Mouse (Mus musculus) megakaryocyte, adult 5-6 weeks (primary cell): Measurements from ENCODE around the gene Krtap1-3. TPM values are rescaled to one million over a fixed set of nuclear protein-coding genes. Genes with fewer than 3 reads are reported as not detected.

Experiments
- ATAC-seq: 2 replicates; pipeline ENCODE4 v1.8.0; 2016; ENCODE audit warnings: mild to moderate bottlenecking, inconsistent platforms; ENCODE audit not compliant: poor library complexity, severe bottlenecking
- total RNA-seq, 2 experiments: library from RNA; stranded (forward) in 1 of 2; stranded (reverse) in 1 of 2; fragments of 153-499, 151-499 nt in 1 of 2; fragments of 221-1000, 200-1000 nt in 1 of 2; gene quantifications; 2 replicates each; pipeline versions ENCODE4 v1.2.3 to v1.2.4; 2015 to 2017

Krtap1-3 gene
- total RNA-seq, 2 experiments from 2014 or later: not detected

DNA sequence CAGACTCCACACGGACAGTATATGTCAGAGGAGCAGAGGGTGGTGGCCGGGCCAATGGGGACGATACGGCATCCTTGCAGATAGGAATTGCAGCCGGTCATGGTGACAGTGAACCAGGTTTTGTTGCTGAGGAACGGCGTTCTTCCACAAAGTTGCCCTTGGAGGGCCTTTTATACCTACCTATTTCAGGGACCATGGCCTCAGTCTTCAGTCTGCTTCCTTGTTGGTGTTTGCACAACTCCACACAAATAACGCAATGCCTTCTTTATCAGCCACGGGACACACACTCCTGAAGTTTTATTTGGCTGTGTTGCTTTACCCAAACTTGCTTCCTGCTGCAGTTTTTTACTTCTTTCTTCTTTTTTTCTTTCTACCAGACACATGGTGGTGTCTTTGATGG is 31.8 kb downstream of the Krtap1-3 start, which contains the start of gene Gm11939:
TSS of gene Gm11939 (minus strand) at position 101 of the 400 bp plus-strand sequence.
- no peak for ATAC-seq

DNA sequence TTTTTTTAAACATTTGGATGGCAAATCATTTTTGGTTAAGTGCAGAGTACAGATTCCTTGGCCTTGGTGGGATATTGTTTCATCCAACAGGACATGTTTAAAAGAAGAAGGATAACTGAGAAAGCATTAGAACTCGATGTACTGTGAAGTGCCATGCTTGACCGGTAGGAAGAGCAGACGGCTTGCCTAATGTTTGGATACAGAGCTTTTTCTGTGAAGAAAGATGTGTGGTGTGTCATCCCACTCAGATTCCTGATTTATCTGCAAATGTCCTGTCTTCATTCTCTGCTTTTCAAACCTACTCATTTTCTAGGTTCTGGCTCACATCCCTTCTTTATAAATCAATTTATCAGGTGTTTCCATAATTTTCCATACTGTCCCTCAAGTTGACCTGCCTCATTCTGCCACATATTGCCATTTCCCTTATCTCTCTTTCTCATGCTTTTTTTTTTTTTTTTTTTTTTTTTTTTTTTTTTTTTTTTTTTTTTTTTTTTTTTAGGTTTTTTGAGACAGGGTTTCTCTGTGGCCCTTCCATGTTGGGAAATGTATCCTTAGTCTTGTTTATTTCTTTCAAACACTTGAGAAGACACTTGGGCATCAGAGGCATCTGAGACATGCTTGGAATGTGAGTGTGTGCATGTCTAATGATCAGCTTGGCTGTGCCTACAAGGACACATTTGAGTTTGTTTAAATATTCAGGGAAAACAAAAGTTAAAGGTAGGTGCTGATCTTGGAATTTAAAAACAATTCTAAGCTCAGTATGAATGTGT is 33.0 kb downstream of the Krtap1-3 start:
- ATAC-seq: no peak

- ATAC-seq: no peak
Measured at GRCm38 (mm10) chr11:99556753-99557152, 34.4 kb downstream of the Krtap1-3 start, which contains the start of gene Krtap3-2. TSS of gene Krtap3-2 (minus strand) at chr11:99556853.

GRCm38 (mm10) chr11:99556195-99556594 is 34.9 kb downstream of the Krtap1-3 start:
- ATAC-seq: no peak

DNA sequence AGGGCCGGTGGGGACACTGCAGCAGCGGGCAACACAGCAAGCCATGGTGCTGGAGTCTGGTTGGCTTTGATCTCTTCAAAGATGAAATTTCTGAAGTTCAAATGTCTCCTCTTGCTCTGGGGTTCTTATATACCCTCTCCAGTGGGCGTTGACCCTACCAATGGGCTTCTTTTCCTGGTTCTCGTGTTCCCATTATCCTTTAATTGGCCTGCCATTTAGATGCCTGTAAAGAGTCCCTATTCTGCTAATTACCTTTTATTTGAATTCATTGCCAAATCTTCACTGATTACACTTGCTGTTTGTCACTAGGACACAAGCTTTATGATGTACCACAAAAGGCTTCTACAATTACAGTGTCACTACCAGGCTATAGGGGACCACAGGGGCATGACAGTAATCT is 40.4 kb downstream of the Krtap1-3 start, which contains the start of gene Krtap3-3:
TSS of gene Krtap3-3 (minus strand) at position 101 of the 400 bp plus-strand sequence.
- ATAC-seq: no peak

DNA sequence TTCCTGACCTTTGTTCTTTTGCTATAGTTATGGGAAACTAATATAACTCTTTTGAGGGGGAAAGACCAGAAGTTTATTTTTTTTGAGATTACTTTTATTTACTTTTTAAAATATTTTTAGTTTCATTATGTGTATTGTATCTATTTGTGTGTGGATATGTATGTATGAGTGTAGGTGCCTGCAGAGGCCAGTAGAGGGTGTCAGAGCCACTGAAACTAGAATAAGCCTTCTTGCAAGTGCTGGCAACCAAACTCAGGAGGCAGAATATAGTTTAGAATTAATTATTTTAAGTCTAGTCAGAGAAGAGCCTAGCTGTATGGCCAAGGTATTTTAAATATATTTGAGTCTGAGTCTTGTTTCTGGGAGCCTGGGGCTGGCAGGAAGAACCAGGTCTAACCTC is 43.2 kb downstream of the Krtap1-3 start:
- no peak for ATAC-seq

Other genes starting within 250 kb of the Krtap1-3 start
Only the 30 nearest of the 36 such genes appear.
- 1.7 and 3.1 TPM in 2 replicates for gene Krt10, start 202.0 kb downstream of the Krtap1-3 start, total RNA-seq (2015)
- 0.98 TPM in 1 of 2 replicates, not detected in the other for gene Krt10, start 202.0 kb downstream of the Krtap1-3 start, total RNA-seq (2017)
- gene Krt12, start 169.1 kb downstream of the Krtap1-3 start, total RNA-seq (2015): not detected in 2 replicates
- not detected in 2 replicates for gene Krt12, start 169.1 kb downstream of the Krtap1-3 start, total RNA-seq (2017)
- gene Krt20, start 153.2 kb downstream of the Krtap1-3 start, total RNA-seq (2015): not detected in 2 replicates
- not detected in 2 replicates for gene Krt20, start 153.2 kb downstream of the Krtap1-3 start, total RNA-seq (2017)
- not detected in 2 replicates for gene Krt23, start 98.2 kb downstream of the Krtap1-3 start, total RNA-seq (2015)
- not detected in 2 replicates for gene Krt23, start 98.2 kb downstream of the Krtap1-3 start, total RNA-seq (2017)
- gene Krt39, start 70.0 kb downstream of the Krtap1-3 start, total RNA-seq (2015): not detected in 2 replicates
- not detected in 2 replicates for gene Krt39, start 70.0 kb downstream of the Krtap1-3 start, total RNA-seq (2017)
- gene Krt40, start 48.2 kb downstream of the Krtap1-3 start, total RNA-seq (2015): not detected in 2 replicates
- gene Krt40, start 48.2 kb downstream of the Krtap1-3 start, total RNA-seq (2017): not detected in 2 replicates
- gene Krtap3-3, start 40.5 kb downstream of the Krtap1-3 start, total RNA-seq (2015): not detected in 2 replicates
- gene Krtap3-3, start 40.5 kb downstream of the Krtap1-3 start, total RNA-seq (2017): not detected in 2 replicates
- not detected in 2 replicates for gene Krtap3-2, start 34.5 kb downstream of the Krtap1-3 start, total RNA-seq (2015)
- not detected in 2 replicates for gene Krtap3-2, start 34.5 kb downstream of the Krtap1-3 start, total RNA-seq (2017)
- not detected in 2 replicates for gene Gm11939, start 31.9 kb downstream of the Krtap1-3 start, total RNA-seq (2015)
- not detected in 2 replicates for gene Gm11939, start 31.9 kb downstream of the Krtap1-3 start, total RNA-seq (2017)
- not detected in 2 replicates for gene Krtap3-1, start 24.7 kb downstream of the Krtap1-3 start, total RNA-seq (2015)
- gene Krtap3-1, start 24.7 kb downstream of the Krtap1-3 start, total RNA-seq (2017): not detected in 2 replicates
- not detected in 2 replicates for gene Krtap1-5, start 10.3 kb downstream of the Krtap1-3 start, total RNA-seq (2015)
- gene Krtap1-5, start 10.3 kb downstream of the Krtap1-3 start, total RNA-seq (2017): not detected in 2 replicates
- gene Krtap1-4, start 7.7 kb downstream of the Krtap1-3 start, total RNA-seq (2015): not detected in 2 replicates
- not detected in 2 replicates for gene Krtap1-4, start 7.7 kb downstream of the Krtap1-3 start, total RNA-seq (2017)
- gene Krtap9-3, start 6.8 kb upstream of the Krtap1-3 start, total RNA-seq (2015): not detected in 2 replicates
- gene Krtap9-3, start 6.8 kb upstream of the Krtap1-3 start, total RNA-seq (2017): not detected in 2 replicates
- not detected in 2 replicates for gene Gm11938, start 12.0 kb upstream of the Krtap1-3 start, total RNA-seq (2015)
- gene Gm11938, start 12.0 kb upstream of the Krtap1-3 start, total RNA-seq (2017): not detected in 2 replicates
- not detected in 2 replicates for gene Gm11937, start 18.9 kb upstream of the Krtap1-3 start, total RNA-seq (2015)
- gene Gm11937, start 18.9 kb upstream of the Krtap1-3 start, total RNA-seq (2017): not detected in 2 replicates
- gene Krtap2-4, start 23.5 kb upstream of the Krtap1-3 start, total RNA-seq (2015): not detected in 2 replicates
- not detected in 2 replicates for gene Krtap2-4, start 23.5 kb upstream of the Krtap1-3 start, total RNA-seq (2017)
- gene Gm11562, start 29.1 kb upstream of the Krtap1-3 start, total RNA-seq (2015): not detected in 2 replicates
- gene Gm11562, start 29.1 kb upstream of the Krtap1-3 start, total RNA-seq (2017): not detected in 2 replicates
- not detected in 2 replicates for gene Krtap4-1, start 36.9 kb upstream of the Krtap1-3 start, total RNA-seq (2015)
- gene Krtap4-1, start 36.9 kb upstream of the Krtap1-3 start, total RNA-seq (2017): not detected in 2 replicates
- not detected in 2 replicates for gene Krtap4-2, start 43.7 kb upstream of the Krtap1-3 start, total RNA-seq (2015)
- not detected in 2 replicates for gene Krtap4-2, start 43.7 kb upstream of the Krtap1-3 start, total RNA-seq (2017)
- gene Krtap4-7, start 52.8 kb upstream of the Krtap1-3 start, total RNA-seq (2015): not detected in 2 replicates
- gene Krtap4-7, start 52.8 kb upstream of the Krtap1-3 start, total RNA-seq (2017): not detected in 2 replicates
- gene Gm11555, start 58.9 kb upstream of the Krtap1-3 start, total RNA-seq (2015): not detected in 2 replicates
- gene Gm11555, start 58.9 kb upstream of the Krtap1-3 start, total RNA-seq (2017): not detected in 2 replicates
- gene Gm11563, start 67.6 kb upstream of the Krtap1-3 start, total RNA-seq (2015): not detected in 2 replicates
- not detected in 2 replicates for gene Gm11563, start 67.6 kb upstream of the Krtap1-3 start, total RNA-seq (2017)
- gene Krtap4-6, start 74.6 kb upstream of the Krtap1-3 start, total RNA-seq (2015): not detected in 2 replicates
- gene Krtap4-6, start 74.6 kb upstream of the Krtap1-3 start, total RNA-seq (2017): not detected in 2 replicates
- not detected in 2 replicates for gene Gm14190, start 99.4 kb upstream of the Krtap1-3 start, total RNA-seq (2015)
- not detected in 2 replicates for gene Gm14190, start 99.4 kb upstream of the Krtap1-3 start, total RNA-seq (2017)
- gene Gm14180, start 143.0 kb upstream of the Krtap1-3 start, total RNA-seq (2015): not detected in 2 replicates
- gene Gm14180, start 143.0 kb upstream of the Krtap1-3 start, total RNA-seq (2017): not detected in 2 replicates
- gene Gm11595, start 181.6 kb upstream of the Krtap1-3 start, total RNA-seq (2015): not detected in 2 replicates
- not detected in 2 replicates for gene Gm11595, start 181.6 kb upstream of the Krtap1-3 start, total RNA-seq (2017)
- not detected in 2 replicates for gene Krtap4-8, start 189.4 kb upstream of the Krtap1-3 start, total RNA-seq (2015)
- gene Krtap4-8, start 189.4 kb upstream of the Krtap1-3 start, total RNA-seq (2017): not detected in 2 replicates
- not detected in 2 replicates for gene Krtap4-9, start 193.9 kb upstream of the Krtap1-3 start, total RNA-seq (2015)
- not detected in 2 replicates for gene Krtap4-9, start 193.9 kb upstream of the Krtap1-3 start, total RNA-seq (2017)
- not detected in 2 replicates for gene Gm11596, start 202.1 kb upstream of the Krtap1-3 start, total RNA-seq (2015)
- not detected in 2 replicates for gene Gm11596, start 202.1 kb upstream of the Krtap1-3 start, total RNA-seq (2017)
- not detected in 2 replicates for gene Gm11569, start 207.6 kb upstream of the Krtap1-3 start, total RNA-seq (2015)
- gene Gm11569, start 207.6 kb upstream of the Krtap1-3 start, total RNA-seq (2017): not detected in 2 replicates